Mouse (Mus musculus): Measurements from ENCODE around the gene Kctd21. TPM values are rescaled to one million over a fixed set of nuclear protein-coding genes. Genes with fewer than 3 reads are reported as not detected.

The Kctd21 gene
- polyA plus RNA-seq (2017; shearing (Covaris generic)), result 0.46 TPM

DNA sequence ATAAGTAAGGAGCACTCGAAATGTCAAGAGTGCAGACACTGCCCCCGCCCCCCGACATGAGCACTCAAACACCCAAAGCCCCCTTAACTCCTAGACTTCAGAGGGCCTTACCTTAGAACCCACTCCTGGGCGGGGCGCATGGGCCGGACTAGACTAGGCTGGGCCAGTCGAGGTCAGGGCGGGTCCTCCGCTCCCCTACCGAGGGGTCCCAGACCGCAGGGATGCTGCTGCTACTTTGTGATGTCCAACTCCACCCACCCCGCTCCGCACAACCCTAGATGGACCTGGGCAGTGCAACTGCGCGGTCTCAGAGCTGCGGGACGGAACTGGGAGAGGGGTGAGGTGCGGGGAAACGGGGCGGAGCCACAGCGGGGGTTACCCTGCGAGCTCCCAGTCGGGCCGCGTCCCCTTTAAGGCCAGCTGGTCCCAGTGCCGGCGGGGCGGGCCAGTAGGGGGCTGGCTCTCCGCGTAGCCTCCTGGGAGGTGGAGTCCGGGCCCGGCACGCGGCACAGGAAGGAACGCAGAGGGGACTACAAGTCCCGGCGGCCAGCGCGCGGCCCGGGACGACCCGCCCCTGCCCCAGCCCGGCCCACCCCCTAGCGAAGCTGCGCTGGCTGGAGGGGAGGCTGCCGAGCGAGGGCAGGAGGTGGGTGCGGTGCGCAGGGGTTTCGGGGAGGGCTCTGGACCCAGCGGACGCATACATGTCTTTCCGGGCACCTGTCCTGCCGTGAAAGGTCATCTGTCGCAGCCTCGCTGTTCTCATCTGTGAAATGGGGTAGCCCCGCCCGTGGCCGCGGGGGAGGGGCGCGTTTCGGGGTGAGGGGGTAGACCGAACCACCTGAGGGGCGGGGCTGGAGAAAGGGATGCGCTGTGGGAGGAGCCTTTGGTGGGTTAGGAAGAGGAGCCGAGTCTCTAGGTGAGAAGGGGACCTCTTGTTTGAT lies at the start of gene Kctd21, which contains the start of gene Usp35:
Kctd21 (plus strand) TSS at position 602 of the 941 bp plus-strand sequence.
Usp35 (minus strand) TSS at position 295 of the 941 bp plus-strand sequence.

Other genes with a start within 250 kb of the Kctd21 start
- 1.2 TPM for gene Usp35, start 307 bp upstream of the Kctd21 start, polyA plus RNA-seq (2017; shearing (Covaris generic))
- gene Alg8, start 39.3 kb downstream of the Kctd21 start, polyA plus RNA-seq (2017; shearing (Covaris generic)), result 10.7 TPM
- gene Ndufc2, start 67.7 kb downstream of the Kctd21 start, polyA plus RNA-seq (2017; shearing (Covaris generic)), result 85.1 TPM
- gene Thrsp, start 85.4 kb downstream of the Kctd21 start, polyA plus RNA-seq (2017; shearing (Covaris generic)), result 0.48 TPM
- 0.73 TPM for gene Kctd14, start 119.0 kb downstream of the Kctd21 start, polyA plus RNA-seq (2017; shearing (Covaris generic))
- gene Ints4, start 148.6 kb downstream of the Kctd21 start, polyA plus RNA-seq (2017; shearing (Covaris generic)), result 32.0 TPM
- 15.2 TPM for gene Aamdc, start 247.2 kb downstream of the Kctd21 start, polyA plus RNA-seq (2017; shearing (Covaris generic))
- gene Rsf1, start 247.6 kb downstream of the Kctd21 start, polyA plus RNA-seq (2017; shearing (Covaris generic)), result 44.6 TPM

Data from effector memory CD4-positive, alpha-beta T cell, adult 7 months (primary cell).